Mouse (Mus musculus): Measurements from ENCODE around the gene Ankrd11.

Ankrd11 gene

GRCm38 (mm10) chr8:122968145-122968544 lies 73.9 kb downstream of the Ankrd11 start:
- in situ Hi-C loops (cut with MboI, MseI) = no loop called here

- in situ Hi-C loops (cut with MboI, MseI) = no loop called here
Measured at GRCm38 (mm10) chr8:122966638-122967037, 75.4 kb downstream of the Ankrd11 start.

- in situ Hi-C loops (cut with MboI, MseI) = no loop called here
Measured at GRCm38 (mm10) chr8:122962046-122962445, 80.0 kb downstream of the Ankrd11 start.

- in situ Hi-C loops (cut with MboI, MseI) = no loop called here
Measured at GRCm38 (mm10) chr8:122961458-122961857, 80.6 kb downstream of the Ankrd11 start.

GRCm38 (mm10) chr8:122960932-122961331 lies 81.1 kb downstream of the Ankrd11 start:
- in situ Hi-C loops (cut with MboI, MseI) = no loop called here

GRCm38 (mm10) chr8:122960323-122960722 lies 81.8 kb downstream of the Ankrd11 start:
- in situ Hi-C loops (cut with MboI, MseI) = no loop called here

- in situ Hi-C loops (cut with MboI, MseI) = no loop called here
Measured at GRCm38 (mm10) chr8:122955997-122956396, 86.1 kb downstream of the Ankrd11 start.

GRCm38 (mm10) chr8:122955195-122955594 lies 86.9 kb downstream of the Ankrd11 start:
- in situ Hi-C loops (cut with MboI, MseI) = no loop called here

GRCm38 (mm10) chr8:122954090-122954799 lies 87.8 kb downstream of the Ankrd11 start:
- in situ Hi-C loops (cut with MboI, MseI) = no loop called here

GRCm38 (mm10) chr8:122953028-122953427 lies 89.0 kb downstream of the Ankrd11 start:
- in situ Hi-C loops (cut with MboI, MseI) = no loop called here

- in situ Hi-C loops (cut with MboI, MseI) = no loop called here
Measured at GRCm38 (mm10) chr8:122951456-122951855, 90.6 kb downstream of the Ankrd11 start.

GRCm38 (mm10) chr8:122949701-122950100 lies 92.4 kb downstream of the Ankrd11 start:
- in situ Hi-C loops (cut with MboI, MseI) = loop anchor here (5.0 kb wide), 1 partner anchor 48 kb away; no protein-coding TSS in a partner anchor

GRCm38 (mm10) chr8:122945775-122946174 lies 96.3 kb downstream of the Ankrd11 start:
- in situ Hi-C loops (cut with MboI, MseI) = loop anchor here (5.0 kb wide), 1 partner anchor 52 kb away; no protein-coding TSS in a partner anchor

GRCm38 (mm10) chr8:122942803-122943713 lies 99.0 kb downstream of the Ankrd11 start:
- in situ Hi-C loops (cut with MboI, MseI) = no loop called here

GRCm38 (mm10) chr8:122938591-122938990 lies 103.5 kb downstream of the Ankrd11 start:
- in situ Hi-C loops (cut with MboI, MseI) = no loop called here

- in situ Hi-C loops (cut with MboI, MseI) = no loop called here
Measured at GRCm38 (mm10) chr8:122938170-122938569, 103.9 kb downstream of the Ankrd11 start.

GRCm38 (mm10) chr8:122937545-122938053 lies 104.5 kb downstream of the Ankrd11 start:
- in situ Hi-C loops (cut with MboI, MseI) = no loop called here

- in situ Hi-C loops (cut with MboI, MseI) = no loop called here
Measured at GRCm38 (mm10) chr8:122935912-122936311, 106.2 kb downstream of the Ankrd11 start.

GRCm38 (mm10) chr8:122935118-122935517 lies 107.0 kb downstream of the Ankrd11 start:
- in situ Hi-C loops (cut with MboI, MseI) = no loop called here

GRCm38 (mm10) chr8:122933973-122934372 lies 108.1 kb downstream of the Ankrd11 start:
- in situ Hi-C loops (cut with MboI, MseI) = no loop called here

GRCm38 (mm10) chr8:122932561-122932959 lies 109.5 kb downstream of the Ankrd11 start:
- in situ Hi-C loops (cut with MboI, MseI) = no loop called here

GRCm38 (mm10) chr8:122931834-122932560 lies 110.1 kb downstream of the Ankrd11 start:
- in situ Hi-C loops (cut with MboI, MseI) = no loop called here

Measured in regulatory T cell (primary cell).